Mouse (Mus musculus) midbrain, embryonic 14.5 days (tissue): ENCODE measurements at regions not wholly inside any gene's neighbourhood (a gene's known extent, or its start where the extent isn't known, plus 50 kb on each side); places are given as distances from the start of the nearest gene placed in this dataset.
A peak's percentile ranks its signal among the peaks of the same experiment; 100 is the strongest.

ENCODE experiments used
- ATAC-seq: fragments of 200-750 bp; cut with Nextera tagmentation; 2 replicates; pipeline ENCODE4 v1.8.0; 2017; ENCODE audit warnings: moderate number of reproducible peaks, moderate library complexity; ENCODE audit not compliant: low FRiP score, low TSS enrichment
- DNase-seq: peaks from one replicate; pipeline ENCODE4 v3.0.0-alpha.2; 2015
- H3K27ac ChIP-seq: fragments of 300-500 bp; sonication (generic); replicated peaks from 2 replicates; pipeline ENCODE4 v1.5.1; 2014; ENCODE audit warnings: mild to moderate bottlenecking, low read depth, low read length, moderate library complexity
- H3K27me3 ChIP-seq: fragments of 300-500 bp; sonication (generic); 2 replicates; pipeline ENCODE4 v1.6.1; 2014; ENCODE audit warnings: low read length, control low read depth, mixed read lengths; ENCODE audit not compliant: control insufficient read depth, insufficient read depth
- H3K36me3 ChIP-seq: fragments of 300-500 bp; sonication (generic); 2 replicates; pipeline ENCODE4 v1.6.1; 2014; ENCODE audit warnings: low read length, control low read depth; ENCODE audit not compliant: control insufficient read depth, insufficient read depth
- H3K4me1 ChIP-seq: fragments of 300-500 bp; sonication (generic); 2 replicates; pipeline ENCODE4 v1.6.1; 2014; ENCODE audit warnings: mild to moderate bottlenecking, antibody characterized with exemption, low read length, control low read depth; ENCODE audit not compliant: control insufficient read depth, insufficient read depth
- H3K4me2 ChIP-seq: fragments of 300-500 bp; sonication (generic); 2 replicates; pipeline ENCODE4 v1.6.1; 2014; ENCODE audit warnings: mild to moderate bottlenecking, low read length, moderate library complexity
- H3K4me3 ChIP-seq: fragments of 300-500 bp; sonication (generic); replicated peaks from 2 replicates; pipeline ENCODE4 v1.5.1; 2014; ENCODE audit warnings: low read depth, low read length
- H3K9ac ChIP-seq: fragments of 300-500 bp; sonication (generic); replicated peaks from 2 replicates; pipeline ENCODE4 v1.6.1; 2014; ENCODE audit warnings: mild to moderate bottlenecking, low read length, moderate library complexity
- H3K9me3 ChIP-seq: fragments of 300-500 bp; sonication (generic); 2 replicates; pipeline ENCODE4 v1.6.1; 2016; ENCODE audit warnings: low read length, control low read depth, mixed read lengths; ENCODE audit not compliant: control insufficient read depth
- WGBS: fragments of 180-500 bp; shearing (Covaris S2); extraction: QIAGEN DNeasy Blood & Tissue Kit; methylation state at CpG from one replicate; pipeline ENCODE4 v1.1.7; 2014; 5-methylcytosine and 5-hydroxymethylcytosine counted together

GRCm38 (mm10) chr6:100381046-100381445 lies 93.8 kb upstream of the Rybp start:
- Histone ChIP-seq H3K27ac (no peak overlapping the region), H3K27me3 (no peaks in the 10 kb centered on the region), H3K4me2 (no peak overlapping the region), H3K4me1 (peaks cover 14% of the 10 kb centered on the region), H3K9ac (no peak overlapping the region), H3K9me3 (no peaks in the 10 kb centered on the region), H3K36me3 (no peaks in the 10 kb centered on the region), H3K4me3 (no peak overlapping the region)
- no peak for DNase-seq
- 81% methylated on average over 5 of the region's 5 CpGs for WGBS
- no peak for ATAC-seq

- Histone ChIP-seq H3K9me3 (no peaks in the 10 kb centered on the region), H3K4me2 (no peak overlapping the region), H3K36me3 (no peaks in the 10 kb centered on the region), H3K4me1 (peaks cover 14% of the 10 kb centered on the region), H3K27me3 (no peaks in the 10 kb centered on the region), H3K27ac (no peak overlapping the region), H3K4me3 (no peak overlapping the region), H3K9ac (no peak overlapping the region)
- DNase-seq (peak; percentile 79), ATAC-seq (peak; percentile 72)
- 6% methylated on average over 6 of the region's 6 CpGs for WGBS
Measured at GRCm38 (mm10) chr6:100380536-100380935, 93.3 kb upstream of the Rybp start.

DNA sequence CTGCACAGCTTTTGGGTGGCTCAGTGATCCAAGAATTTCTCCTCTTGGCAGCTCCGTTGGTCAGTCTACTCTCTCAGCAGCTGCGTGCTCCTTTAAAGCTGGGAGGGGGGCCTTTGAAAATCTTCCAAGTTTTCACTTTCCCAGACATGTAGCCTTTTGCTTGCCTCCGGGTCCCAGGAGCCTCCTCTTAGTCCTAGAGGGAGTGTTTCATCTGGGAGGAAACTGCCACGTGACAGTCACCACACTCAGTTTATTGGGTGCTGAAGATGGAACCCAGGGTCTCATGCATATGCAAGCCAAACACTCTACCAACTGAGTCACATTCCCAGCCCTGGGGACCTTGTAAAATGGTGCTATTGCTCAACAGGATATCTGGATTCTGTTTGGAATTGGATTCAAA lies 92.5 kb upstream of the Rybp start:
- peaks cover 14% of the 10 kb centered on the region for H3K4me1 ChIP-seq
- no peaks in the 10 kb centered on the region for H3K27me3 ChIP-seq
- H3K27ac ChIP-seq = no peak overlapping the region
- no peak overlapping the region for H3K9ac ChIP-seq
- 42% methylated on average over 4 of the region's 4 CpGs for WGBS
- H3K36me3 ChIP-seq = no peaks in the 10 kb centered on the region
- ATAC-seq = no peak
- no peak overlapping the region for H3K4me3 ChIP-seq
- H3K9me3 ChIP-seq = no peaks in the 10 kb centered on the region
- no peak for DNase-seq
- H3K4me2 ChIP-seq = no peak overlapping the region

DNA sequence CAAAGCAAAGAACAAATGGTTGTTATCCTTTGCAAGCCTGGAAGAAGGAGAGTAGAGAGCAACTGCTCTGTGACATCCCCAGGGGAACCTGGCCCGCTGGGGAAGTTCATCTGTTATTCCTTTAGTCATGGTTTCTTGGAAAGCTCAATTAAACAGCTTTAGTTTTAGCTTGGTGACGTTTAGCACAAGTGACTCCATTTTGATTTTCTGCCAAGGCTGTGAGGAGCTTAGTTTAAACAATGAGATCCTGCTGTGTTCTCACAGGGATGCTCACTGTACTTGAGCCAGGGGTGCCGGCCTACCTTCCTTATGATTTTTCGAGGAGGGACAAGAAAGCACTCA lies 91.2 kb upstream of the Rybp start:
- no peaks in the 10 kb centered on the region for H3K27me3 ChIP-seq
- DNase-seq = peak; percentile 51
- no peak for ATAC-seq
- H3K9me3 ChIP-seq = no peaks in the 10 kb centered on the region
- no peak overlapping the region for H3K4me3 ChIP-seq
- no peaks in the 10 kb centered on the region for H3K36me3 ChIP-seq
- H3K4me1 ChIP-seq = peaks cover 14% of the 10 kb centered on the region
- H3K4me2 ChIP-seq = no peak overlapping the region
- H3K27ac ChIP-seq = no peak overlapping the region
- no peak overlapping the region for H3K9ac ChIP-seq
- whole genome bisulfite sequencing = 34% methylated on average over 4 of the region's 4 CpGs

GRCm38 (mm10) chr6:100377828-100378532 lies 90.7 kb upstream of the Rybp start:
- DNase-seq (no peak), ATAC-seq (no peak)
- WGBS = 42% methylated on average over 6 of the region's 6 CpGs
- Histone ChIP-seq H3K27me3 (no peaks in the 10 kb centered on the region), H3K9ac (no peak overlapping the region), H3K27ac (no peak overlapping the region), H3K4me3 (no peak overlapping the region), H3K9me3 (no peaks in the 10 kb centered on the region), H3K4me2 (no peak overlapping the region), H3K36me3 (no peaks in the 10 kb centered on the region), H3K4me1 (peaks cover 14% of the 10 kb centered on the region)

- DNase-seq (peak; percentile 37), ATAC-seq (no peak)
- Histone ChIP-seq H3K4me3 (no peak overlapping the region), H3K4me1 (peaks cover 14% of the 10 kb centered on the region), H3K9me3 (no peaks in the 10 kb centered on the region), H3K4me2 (no peak overlapping the region), H3K27ac (no peak overlapping the region), H3K27me3 (no peaks in the 10 kb centered on the region), H3K9ac (no peak overlapping the region), H3K36me3 (no peaks in the 10 kb centered on the region)
- 21% methylated on average over 9 of the region's 9 CpGs for WGBS
Measured at GRCm38 (mm10) chr6:100376656-100377055, 89.4 kb upstream of the Rybp start.

GRCm38 (mm10) chr6:100370828-100371227 lies 83.5 kb upstream of the Rybp start:
- no peak overlapping the region for H3K9ac ChIP-seq
- no peaks in the 10 kb centered on the region for H3K9me3 ChIP-seq
- ATAC-seq = no peak
- no peaks in the 10 kb centered on the region for H3K27me3 ChIP-seq
- H3K36me3 ChIP-seq = no peaks in the 10 kb centered on the region
- no peak overlapping the region for H3K27ac ChIP-seq
- 100% methylated on average over 1 of the region's 1 CpGs for WGBS
- no peak for DNase-seq
- no peak overlapping the region for H3K4me3 ChIP-seq
- H3K4me1 ChIP-seq = no peaks in the 10 kb centered on the region
- H3K4me2 ChIP-seq = no peak overlapping the region

GRCm38 (mm10) chr6:100370358-100370757 lies 83.1 kb upstream of the Rybp start:
- ATAC-seq (no peak), DNase-seq (no peak)
- no peak overlapping the region for H3K9ac ChIP-seq
- no peak overlapping the region for H3K27ac ChIP-seq
- H3K27me3 ChIP-seq = no peaks in the 10 kb centered on the region
- no peaks in the 10 kb centered on the region for H3K4me1 ChIP-seq
- H3K9me3 ChIP-seq = no peaks in the 10 kb centered on the region
- H3K4me2 ChIP-seq = no peak overlapping the region
- 96% methylated on average over 5 of the region's 5 CpGs for WGBS
- no peaks in the 10 kb centered on the region for H3K36me3 ChIP-seq
- no peak overlapping the region for H3K4me3 ChIP-seq

- Histone ChIP-seq H3K4me2 (no peak overlapping the region), H3K27me3 (no peaks in the 10 kb centered on the region), H3K9ac (no peak overlapping the region), H3K27ac (no peak overlapping the region), H3K4me1 (no peaks in the 10 kb centered on the region), H3K9me3 (no peaks in the 10 kb centered on the region), H3K36me3 (no peaks in the 10 kb centered on the region), H3K4me3 (no peak overlapping the region)
- 65% methylated on average over 8 of the region's 8 CpGs for WGBS
- DNase-seq = peak; percentile 54
- ATAC-seq = no peak
Measured at GRCm38 (mm10) chr6:100366231-100366630, 78.9 kb upstream of the Rybp start.
